Mouse (Mus musculus): Measurements from ENCODE around the gene Pkd2l1. TPM values are rescaled to one million over a fixed set of nuclear protein-coding genes. Genes with fewer than 3 reads are reported as not detected.

The Pkd2l1 gene
- polyA plus RNA-seq (2015; fragmentation: Nextera tagmentation; extraction: Ambion mirVana), result not detected in 2 replicates

DNA sequence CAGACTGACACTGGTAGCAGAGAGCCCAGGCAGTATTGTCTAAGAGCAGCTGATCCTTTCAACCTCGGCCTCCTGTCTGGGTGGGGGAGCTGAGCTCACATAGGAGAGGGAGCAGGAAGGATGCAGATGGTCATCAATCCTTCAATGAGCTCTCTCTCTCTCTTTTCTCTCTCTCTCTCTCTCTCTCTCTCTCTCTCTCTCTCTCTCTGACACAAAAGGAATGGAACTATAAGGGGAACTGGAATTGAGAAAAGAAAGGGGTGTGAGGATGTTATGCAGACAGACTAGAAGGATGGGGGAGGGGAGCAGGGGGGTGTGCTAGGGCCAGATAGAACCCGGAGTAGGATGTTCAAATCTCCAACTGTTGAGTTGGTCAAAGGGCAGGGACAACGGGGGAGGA is at the start of gene Pkd2l1:
Gene Pkd2l1 (minus strand): TSS at position 101 of the 400 bp plus-strand sequence.
- ATAC-seq (ENCODE audit: insufficient read depth, low FRiP score, low read depth), result no peak
- no peaks in the 10 kb centered on the region for H3K9me3 ChIP-seq
- no peak within 1 kb of the TSS for H3K4me2 ChIP-seq
- H3K27me3 ChIP-seq (replicated peaks), result no peaks in the 10 kb centered on the region
- no peaks in the 10 kb centered on the region for H3K4me1 ChIP-seq
- H3K27ac ChIP-seq, result no peak within 1 kb of the TSS
- WGBS, result 39% methylated on average over 3 of the region's 3 CpGs
- H3K36me3 ChIP-seq, result no peaks in the 10 kb centered on the region
- no peak within 1 kb of the TSS for H3K4me3 ChIP-seq (replicated peaks)
- no peak within 1 kb of the TSS for H3K9ac ChIP-seq

DNA sequence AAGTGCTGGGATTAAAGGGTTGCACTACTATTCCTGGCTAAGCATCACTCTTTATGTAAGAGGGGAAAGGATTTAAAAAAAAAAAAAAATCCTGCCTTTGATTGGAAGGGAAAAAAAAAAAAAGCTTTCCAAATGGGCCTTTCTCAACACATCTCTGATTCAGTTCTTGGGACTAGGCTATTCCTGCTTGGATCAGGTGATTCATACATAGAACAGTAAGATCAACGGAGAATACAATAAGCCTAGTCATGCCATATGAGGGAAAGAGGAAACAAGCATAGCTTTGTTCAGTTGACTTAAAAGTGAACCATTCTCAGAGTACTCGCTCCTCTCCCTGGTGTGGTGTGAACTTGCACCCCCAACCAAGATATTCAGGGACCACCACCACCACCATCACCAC is 46.7 kb upstream of the Pkd2l1 start:
- Histone ChIP-seq H3K4me2 (no peak overlapping the region), H3K4me3 (replicated peaks) (no peak overlapping the region), H3K9ac (no peak overlapping the region), H3K27me3 (replicated peaks) (no peaks in the 10 kb centered on the region), H3K9me3 (no peaks in the 10 kb centered on the region), H3K4me1 (no peaks in the 10 kb centered on the region), H3K36me3 (no peaks in the 10 kb centered on the region), H3K27ac (no peak overlapping the region)
- WGBS, result 75% methylated on average over 2 of the region's 2 CpGs
- no peak for ATAC-seq (ENCODE audit: insufficient read depth, low FRiP score, low read depth)

- Histone ChIP-seq H3K27me3 (replicated peaks) (no peaks in the 10 kb centered on the region), H3K9me3 (no peaks in the 10 kb centered on the region), H3K4me3 (replicated peaks) (peak overlapping the region; percentile 24), H3K4me1 (no peaks in the 10 kb centered on the region), H3K27ac (no peak overlapping the region), H3K36me3 (no peaks in the 10 kb centered on the region), H3K4me2 (peak overlapping the region; percentile 59), H3K9ac (no peak overlapping the region)
- no peak for ATAC-seq (ENCODE audit: insufficient read depth, low FRiP score, low read depth)
- WGBS, result 8% methylated on average over 19 of the region's 19 CpGs
These were observed 45.3 kb upstream of the Pkd2l1 start for GRCm38 (mm10) chr19:44237471-44238006.

- 79% methylated on average over 4 of the region's 4 CpGs for WGBS
- H3K4me2 ChIP-seq, result no peak overlapping the region
- no peaks in the 10 kb centered on the region for H3K36me3 ChIP-seq
- H3K4me1 ChIP-seq, result no peaks in the 10 kb centered on the region
- no peak overlapping the region for H3K4me3 ChIP-seq (replicated peaks)
- H3K27ac ChIP-seq, result no peak overlapping the region
- ATAC-seq (ENCODE audit: insufficient read depth, low FRiP score, low read depth), result no peak
- H3K9me3 ChIP-seq, result no peaks in the 10 kb centered on the region
- no peaks in the 10 kb centered on the region for H3K27me3 ChIP-seq (replicated peaks)
- H3K9ac ChIP-seq, result no peak overlapping the region
These were observed 39.4 kb upstream of the Pkd2l1 start for GRCm38 (mm10) chr19:44231608-44232151.

- no peak for ATAC-seq (ENCODE audit: insufficient read depth, low FRiP score, low read depth)
- Histone ChIP-seq H3K27ac (no peak overlapping the region), H3K36me3 (no peaks in the 10 kb centered on the region), H3K4me2 (no peak overlapping the region), H3K9ac (no peak overlapping the region), H3K9me3 (no peaks in the 10 kb centered on the region), H3K27me3 (replicated peaks) (no peaks in the 10 kb centered on the region), H3K4me1 (no peaks in the 10 kb centered on the region), H3K4me3 (replicated peaks) (no peak overlapping the region)
- 73% methylated on average over 3 of the region's 3 CpGs for WGBS
These were observed 38.0 kb upstream of the Pkd2l1 start for GRCm38 (mm10) chr19:44230212-44230611.

DNA sequence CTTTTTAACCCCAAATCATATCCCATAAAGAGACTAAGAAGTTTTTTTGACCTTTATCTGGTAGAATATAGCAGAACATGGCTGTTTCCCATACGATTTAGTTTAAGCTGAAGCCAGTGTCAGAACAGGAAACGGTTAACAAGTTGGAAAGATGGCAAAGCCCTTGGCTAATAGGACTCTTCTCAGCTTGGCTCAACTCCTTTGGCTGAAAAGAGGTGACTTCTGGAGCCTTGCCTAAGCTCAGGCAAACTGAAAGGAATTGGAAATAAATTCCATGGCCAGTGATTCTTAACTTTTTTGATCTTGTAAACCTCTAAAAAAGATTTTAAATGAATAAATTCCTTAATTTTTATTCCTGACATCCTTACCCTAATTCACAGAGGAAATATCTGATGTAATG is 37.5 kb upstream of the Pkd2l1 start:
- ATAC-seq (ENCODE audit: insufficient read depth, low FRiP score, low read depth), result no peak
- WGBS, result 65% methylated on average over 2 of the region's 2 CpGs

DNA sequence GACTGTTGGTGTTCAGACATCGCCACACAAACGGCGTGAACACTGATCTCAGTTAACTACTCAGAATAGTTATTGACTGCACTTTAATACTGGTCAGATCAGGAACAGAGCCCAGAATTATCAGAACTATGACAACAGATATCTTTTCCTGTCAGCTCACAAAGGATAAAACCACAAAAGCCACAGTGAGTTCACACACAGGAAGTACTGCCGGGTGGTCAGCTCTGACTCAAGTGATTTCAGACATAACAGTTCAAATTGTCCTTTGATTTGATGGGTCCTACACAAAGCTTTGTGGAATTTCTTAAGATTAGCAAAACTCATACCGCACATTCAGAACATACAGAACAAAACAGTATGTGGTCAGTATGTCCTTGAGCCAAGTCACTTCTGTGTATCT is 33.5 kb upstream of the Pkd2l1 start:
- Histone ChIP-seq H3K36me3 (no peaks in the 10 kb centered on the region), H3K4me1 (no peaks in the 10 kb centered on the region), H3K4me3 (replicated peaks) (no peak overlapping the region), H3K27me3 (replicated peaks) (no peaks in the 10 kb centered on the region), H3K4me2 (no peak overlapping the region), H3K9ac (no peak overlapping the region), H3K27ac (no peak overlapping the region), H3K9me3 (no peaks in the 10 kb centered on the region)
- 84% methylated on average over 5 of the region's 5 CpGs for WGBS
- ATAC-seq (ENCODE audit: insufficient read depth, low FRiP score, low read depth), result no peak

More for the DNA sequence above, 37.5 kb upstream of the Pkd2l1 start:
- no peak overlapping the region for H3K4me3 ChIP-seq (replicated peaks)
- H3K4me2 ChIP-seq, result no peak overlapping the region
- H3K27ac ChIP-seq, result no peak overlapping the region
- no peaks in the 10 kb centered on the region for H3K4me1 ChIP-seq
- H3K9me3 ChIP-seq, result no peaks in the 10 kb centered on the region
- H3K9ac ChIP-seq, result no peak overlapping the region
- H3K36me3 ChIP-seq, result no peaks in the 10 kb centered on the region
- no peaks in the 10 kb centered on the region for H3K27me3 ChIP-seq (replicated peaks)

- no peak for ATAC-seq (ENCODE audit: insufficient read depth, low FRiP score, low read depth)
- Histone ChIP-seq H3K36me3 (no peaks in the 10 kb centered on the region), H3K9me3 (no peaks in the 10 kb centered on the region), H3K27ac (no peak overlapping the region), H3K4me3 (replicated peaks) (no peak overlapping the region), H3K4me1 (no peaks in the 10 kb centered on the region), H3K9ac (no peak overlapping the region), H3K27me3 (replicated peaks) (no peaks in the 10 kb centered on the region), H3K4me2 (no peak overlapping the region)
- WGBS, result 53% methylated on average over 3 of the region's 3 CpGs
These were observed 25.8 kb upstream of the Pkd2l1 start for GRCm38 (mm10) chr19:44217958-44218525.

- Histone ChIP-seq H3K9ac (no peak overlapping the region), H3K36me3 (no peaks in the 10 kb centered on the region), H3K4me3 (replicated peaks) (no peak overlapping the region), H3K27me3 (replicated peaks) (no peaks in the 10 kb centered on the region), H3K9me3 (no peaks in the 10 kb centered on the region), H3K27ac (no peak overlapping the region), H3K4me1 (no peaks in the 10 kb centered on the region), H3K4me2 (no peak overlapping the region)
- WGBS, result 66% methylated on average over 12 of the region's 12 CpGs
- ATAC-seq (ENCODE audit: insufficient read depth, low FRiP score, low read depth), result no peak
These were observed 23.0 kb upstream of the Pkd2l1 start for GRCm38 (mm10) chr19:44215255-44215654.

- WGBS, result 66% methylated on average over 2 of the region's 2 CpGs
- H3K9ac ChIP-seq, result no peak overlapping the region
- no peak for ATAC-seq (ENCODE audit: insufficient read depth, low FRiP score, low read depth)
These were observed 14.8 kb upstream of the Pkd2l1 start for GRCm38 (mm10) chr19:44207079-44207478.

GRCm38 (mm10) chr19:44203015-44203564 is 10.8 kb upstream of the Pkd2l1 start, which contains the start of gene Scd3:
Gene Scd3, plus strand, starts transcription at chr19:44203269.
- WGBS, result 91% methylated on average over 9 of the region's 9 CpGs
- Histone ChIP-seq H3K9me3 (no peaks in the 10 kb centered on the region), H3K4me2 (no peak within 1 kb of the TSS), H3K27me3 (replicated peaks) (no peaks in the 10 kb centered on the region), H3K36me3 (no peaks in the 10 kb centered on the region), H3K4me3 (replicated peaks) (no peak within 1 kb of the TSS), H3K4me1 (no peaks in the 10 kb centered on the region), H3K27ac (no peak within 1 kb of the TSS), H3K9ac (no peak within 1 kb of the TSS)
- no peak for ATAC-seq (ENCODE audit: insufficient read depth, low FRiP score, low read depth)

More at GRCm38 (mm10) chr19:44207079-44207478, 14.8 kb upstream of the Pkd2l1 start:
- H3K4me2 ChIP-seq, result no peak overlapping the region
- no peak overlapping the region for H3K27ac ChIP-seq
- no peaks in the 10 kb centered on the region for H3K4me1 ChIP-seq
- no peaks in the 10 kb centered on the region for H3K36me3 ChIP-seq
- no peaks in the 10 kb centered on the region for H3K9me3 ChIP-seq
- no peaks in the 10 kb centered on the region for H3K27me3 ChIP-seq (replicated peaks)
- H3K4me3 ChIP-seq (replicated peaks), result no peak overlapping the region

DNA sequence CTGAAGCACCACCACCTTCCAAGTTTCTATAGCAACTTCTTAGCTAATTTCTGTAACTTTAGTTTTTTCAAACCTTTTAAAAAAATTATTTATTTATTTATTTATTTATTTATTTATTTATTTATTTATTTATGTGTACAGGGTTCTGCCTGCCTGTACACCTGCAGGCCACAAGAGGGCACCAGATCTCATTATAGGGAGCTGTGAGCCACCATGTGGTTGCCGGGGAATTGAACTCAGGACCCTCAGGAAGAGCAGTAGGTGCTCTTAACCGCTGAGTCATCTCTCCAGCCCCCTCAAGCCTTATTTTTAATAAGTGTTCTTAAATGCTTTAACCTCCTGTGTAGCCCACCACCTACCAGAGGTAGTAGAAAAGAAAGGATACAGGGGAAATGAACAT is 6.7 kb upstream of the Pkd2l1 start:
- ATAC-seq (ENCODE audit: insufficient read depth, low FRiP score, low read depth), result no peak
- H3K4me3 ChIP-seq (replicated peaks), result no peak overlapping the region
- no peaks in the 10 kb centered on the region for H3K9me3 ChIP-seq
- H3K4me1 ChIP-seq, result no peaks in the 10 kb centered on the region
- H3K27ac ChIP-seq, result no peak overlapping the region
- 81% methylated on average over 2 of the region's 2 CpGs for WGBS
- no peak overlapping the region for H3K9ac ChIP-seq
- H3K36me3 ChIP-seq, result no peaks in the 10 kb centered on the region
- no peak overlapping the region for H3K4me2 ChIP-seq
- no peaks in the 10 kb centered on the region for H3K27me3 ChIP-seq (replicated peaks)
